Mouse (Mus musculus) ES-E14 (cell line): ENCODE measurements around the gene Micu2. TPM values are rescaled to one million over a fixed set of nuclear protein-coding genes. Genes with fewer than 3 reads are reported as not detected.

Source experiments
- DNase-seq: peaks from one replicate; pipeline ENCODE4 v3.0.0-alpha.2; 2013; ENCODE audit warnings: low read depth, low spot score
- H3K27ac ChIP-seq: 2 replicates; pipeline ENCODE4 v1.5.1; 2012; ENCODE audit warnings: low read depth, mild to moderate bottlenecking, low read length, moderate library complexity, mixed read lengths; ENCODE audit not compliant: poor library complexity, insufficient read depth, severe bottlenecking
- H3K36me3 ChIP-seq: 2 replicates; pipeline ENCODE4 v1.6.1; 2012; ENCODE audit warnings: mild to moderate bottlenecking, low read length, moderate library complexity, mixed read lengths; ENCODE audit not compliant: control insufficient read depth, poor library complexity, insufficient read depth, severe bottlenecking
- H3K4me1 ChIP-seq, 2 experiments: fragments of 150-350 bp in 1 of 2; sonication (generic) in 1 of 2; 2 replicates each; pipeline ENCODE4 v1.6.1; 2012; ENCODE audit warnings: low read length in 2 of 2, mild to moderate bottlenecking in 1 of 2, mixed read lengths in 1 of 2; ENCODE audit not compliant: control insufficient read depth in 2 of 2, insufficient read depth in 2 of 2, poor library complexity in 1 of 2
- H3K4me3 ChIP-seq, 2 experiments: fragments of 150-350 bp in 1 of 2; sonication (generic) in 1 of 2; 2 replicates each; pipeline ENCODE4 v1.5.1; 2012; ENCODE audit warnings: low read length in 2 of 2, low read depth in 1 of 2, mild to moderate bottlenecking in 1 of 2, mixed read lengths in 1 of 2; ENCODE audit not compliant: insufficient read depth in 1 of 2, poor library complexity in 1 of 2, severe bottlenecking in 1 of 2
- H3K9ac ChIP-seq: 2 replicates; pipeline ENCODE4 v1.6.1; 2012; ENCODE audit warnings: low read depth, mild to moderate bottlenecking, low read length, mixed read lengths; ENCODE audit not compliant: poor library complexity, insufficient read depth, severe bottlenecking
- H3K9me3 ChIP-seq: fragments of 150-350 bp; sonication (generic); 2 replicates; pipeline ENCODE4 v1.6.1; 2012; ENCODE audit warnings: low read depth, mild to moderate bottlenecking, low read length; ENCODE audit not compliant: control insufficient read depth, insufficient read depth
- CHD2 ChIP-seq: IDR thresholded peaks from 2 replicates; pipeline ENCODE4 v1.6.1; 2014; ENCODE audit warnings: mild to moderate bottlenecking, low read depth, low read length, inconsistent platforms
- HCFC1 ChIP-seq: IDR thresholded peaks from 2 replicates; pipeline ENCODE4 v1.6.1; 2012; ENCODE audit warnings: low read length, inconsistent platforms, borderline replicate concordance; ENCODE audit not compliant: insufficient read depth
- MAFK ChIP-seq: IDR thresholded peaks from 2 replicates; pipeline ENCODE4 v1.6.1; 2014; ENCODE audit warnings: mild to moderate bottlenecking, low read depth, low read length, inconsistent platforms; ENCODE audit not compliant: insufficient read depth
- ZC3H11A ChIP-seq: IDR thresholded peaks from 2 replicates; pipeline ENCODE4 v1.6.1; 2012; ENCODE audit warnings: low read depth, mild to moderate bottlenecking, inconsistent platforms, low read length, borderline replicate concordance
- ZNF384 ChIP-seq: IDR thresholded peaks from 2 replicates; pipeline ENCODE4 v1.6.1; 2012; ENCODE audit warnings: low read depth, low read length, inconsistent platforms
- in situ Hi-C, 2 experiments: fragments of 600-800 bp; cut with MboI; formaldehyde crosslinking; loops; one replicate each; pipeline ENCODE4 v1.15.1; 2025; ENCODE audit warnings: low sequenced_read_pairs in 2 of 2, inconsistent platforms in 1 of 2; ENCODE audit not compliant: unreplicated experiment in 2 of 2
- total RNA-seq: library from RNA; depleted of rRNA; stranded (reverse); fragments of 300-350 nt; gene quantifications from 2 replicates; pipeline ENCODE4 v1.2.3, GENCODE M21; 2012

Micu2 gene
- total RNA-seq, 1 experiment = 7.6 TPM

- H3K27ac ChIP-seq = no peak overlapping the region
- no peak overlapping the region for H3K4me3 ChIP-seq
- no peak for TF ChIP-seq HCFC1
- TF ChIP-seq ZNF384 = no peak
- TF ChIP-seq CHD2 = no peak
- TF ChIP-seq ZC3H11A = no peak
- TF ChIP-seq MAFK = no peak
- H3K9ac ChIP-seq = no peak overlapping the region
- no peak for DNase-seq
- in situ Hi-C loops = no loop called here
- H3K36me3 ChIP-seq = no peaks in the 10 kb centered on the region
- H3K9me3 ChIP-seq = no peaks in the 10 kb centered on the region
- H3K4me1 ChIP-seq = peaks cover 0 to 5% of the 10 kb centered on the region in 2 experiments; a peak in 2 of 4 replicates
Measured at GRCm38 (mm10) chr14:57961861-57962260, 37.2 kb downstream of the Micu2 start.

GRCm38 (mm10) chr14:57951089-57951488 is 48.0 kb downstream of the Micu2 start:
- peak; percentile 20 for DNase-seq
- Histone ChIP-seq H3K4me1 (no peaks in the 10 kb centered on the region), H3K4me3 (no peak overlapping the region), H3K36me3 (peaks cover 2% of the 10 kb centered on the region; the same call in 1 of the 2 replicates), H3K27ac (no peak overlapping the region), H3K9me3 (no peaks in the 10 kb centered on the region), H3K9ac (no peak overlapping the region)
- in situ Hi-C loops = no loop called here
- TF ChIP-seq ZNF384 (no peak), ZC3H11A (no peak), MAFK (no peak), CHD2 (no peak), HCFC1 (no peak)

- no peak for TF ChIP-seq HCFC1
- no peak for TF ChIP-seq MAFK
- no peak for TF ChIP-seq ZNF384
- TF ChIP-seq ZC3H11A = no peak
- TF ChIP-seq CHD2 = no peak
- H3K36me3 ChIP-seq = peaks cover 2% of the 10 kb centered on the region; the same call in 1 of the 2 replicates
- no peak for DNase-seq
- no peaks in the 10 kb centered on the region for H3K4me1 ChIP-seq
- in situ Hi-C loops = no loop called here
- H3K4me3 ChIP-seq = no peak overlapping the region
- no peak overlapping the region for H3K27ac ChIP-seq
- H3K9me3 ChIP-seq = no peaks in the 10 kb centered on the region
- no peak overlapping the region for H3K9ac ChIP-seq
Measured at GRCm38 (mm10) chr14:57945834-57946233, 53.2 kb downstream of the Micu2 start.

- DNase-seq = no peak
- Histone ChIP-seq H3K4me1 (peaks cover 0 to 2% of the 10 kb centered on the region in 2 experiments; a peak in 2 of 4 replicates), H3K36me3 (no peaks in the 10 kb centered on the region), H3K4me3 (no peak overlapping the region), H3K9ac (no peak overlapping the region), H3K27ac (no peak overlapping the region), H3K9me3 (no peaks in the 10 kb centered on the region)
- TF ChIP-seq CHD2 = no peak
- no peak for TF ChIP-seq ZC3H11A
- TF ChIP-seq HCFC1 = no peak
- no peak for TF ChIP-seq MAFK
- TF ChIP-seq ZNF384 = no peak
- in situ Hi-C loops = no loop called here
Measured at GRCm38 (mm10) chr14:57937297-57937696, 61.8 kb downstream of the Micu2 start.

GRCm38 (mm10) chr14:57934666-57935065 is 64.4 kb downstream of the Micu2 start:
- no peak overlapping the region for H3K27ac ChIP-seq
- no peak for DNase-seq
- H3K4me1 ChIP-seq = peaks cover 0 to 2% of the 10 kb centered on the region in 2 experiments; a peak in 2 of 4 replicates
- in situ Hi-C loops = no loop called here
- no peaks in the 10 kb centered on the region for H3K36me3 ChIP-seq
- no peaks in the 10 kb centered on the region for H3K9me3 ChIP-seq
- H3K4me3 ChIP-seq = peak overlapping the region in 1 of 2 experiments; percentile 23; a peak in 1 of 4 replicates
- TF ChIP-seq HCFC1 = no peak
- TF ChIP-seq CHD2 = no peak
- no peak for TF ChIP-seq ZNF384
- no peak for TF ChIP-seq MAFK
- TF ChIP-seq ZC3H11A = no peak
- no peak overlapping the region; the same call in 1 of the 2 replicates for H3K9ac ChIP-seq
